Mouse (Mus musculus) neural tube, embryonic 12.5 days (tissue): Measurements from ENCODE around the gene Pfkp. TPM values are rescaled to one million over a fixed set of nuclear protein-coding genes. Genes with fewer than 3 reads are reported as not detected.

Source experiments
- polyA plus RNA-seq: library from polyadenylated mRNA; unstranded; fragments of >200 nt; fragmentation: Nextera tagmentation; extraction: Ambion mirVana; gene quantifications from 2 replicates; pipeline ENCODE4 v1.2.1, GENCODE M21; 2016

Pfkp gene
- polyA plus RNA-seq, 1 experiment from 2014 or later, result 105 TPM

Other genes starting within 250 kb of the Pfkp start
- gene Pitrm1, start 100.6 kb downstream of the Pfkp start, polyA plus RNA-seq, result 63.0 and 70.3 TPM in 2 replicates